Mouse (Mus musculus): ENCODE results near the gene Asb15. TPM values are rescaled to one million over a fixed set of nuclear protein-coding genes. Genes with fewer than 3 reads are reported as not detected.

Gene Asb15
- polyA plus RNA-seq, 1 experiment from 2014 or later: not detected

DNA sequence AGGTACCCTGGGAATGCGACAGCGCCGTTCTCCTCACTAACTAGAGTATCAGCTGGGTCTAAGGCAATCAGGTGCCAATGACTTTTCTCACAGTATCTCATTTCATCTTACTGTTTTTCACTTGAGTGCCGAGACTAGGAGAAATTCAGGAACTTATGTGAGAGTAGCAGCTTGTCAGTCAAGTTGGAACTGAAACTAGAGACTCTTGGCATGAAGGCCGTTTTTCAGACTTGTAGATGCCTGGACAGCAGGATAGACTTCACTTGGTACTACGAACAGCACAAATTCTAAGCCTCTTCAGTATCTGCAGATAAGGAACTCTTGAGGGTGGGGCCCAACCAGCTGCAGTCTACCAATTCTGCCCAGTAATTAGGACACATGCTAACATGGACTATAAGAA lies 72.2 kb downstream of the Asb15 start:
- ATAC-seq (replicated peaks): no peak
- 89% methylated on average over 6 of the region's 6 CpGs for whole genome bisulfite sequencing
- H3K9ac ChIP-seq (replicated peaks): no peak overlapping the region

DNA sequence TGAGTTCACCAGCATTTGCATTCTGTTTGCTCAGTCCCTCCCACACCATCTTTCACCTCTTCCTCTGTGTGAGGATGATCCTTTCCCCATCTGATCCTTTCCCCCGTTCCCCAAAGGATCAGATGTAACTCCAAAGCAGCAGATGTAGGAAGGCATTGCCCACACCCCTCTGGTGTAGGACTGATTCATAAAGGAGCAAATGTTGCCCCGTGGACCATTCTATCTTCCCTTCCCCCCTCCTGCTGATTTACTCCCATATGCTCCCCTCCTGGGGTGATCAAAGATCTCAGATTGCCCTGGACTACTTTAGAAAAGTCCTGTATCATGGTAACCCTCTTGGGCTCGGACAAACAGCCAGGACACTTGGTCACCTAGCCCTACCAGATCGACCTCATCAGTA lies 72.8 kb downstream of the Asb15 start:
- Histone ChIP-seq H3K4me2 (replicated peaks) (no peak overlapping the region), H3K27ac (replicated peaks) (no peak overlapping the region), H3K9me3 (no peaks in the 10 kb centered on the region), H3K4me3 (no peak overlapping the region), H3K36me3 (no peaks in the 10 kb centered on the region), H3K27me3 (no peaks in the 10 kb centered on the region), H3K9ac (replicated peaks) (no peak overlapping the region), H3K4me1 (no peaks in the 10 kb centered on the region)
- 77% methylated on average over 4 of the region's 4 CpGs for WGBS
- no peak for ATAC-seq (replicated peaks)

More for the DNA sequence above, 72.2 kb downstream of the Asb15 start:
- Histone ChIP-seq H3K4me2 (replicated peaks) (no peak overlapping the region), H3K4me3 (no peak overlapping the region), H3K9me3 (no peaks in the 10 kb centered on the region), H3K36me3 (no peaks in the 10 kb centered on the region), H3K4me1 (no peaks in the 10 kb centered on the region), H3K27me3 (no peaks in the 10 kb centered on the region), H3K27ac (replicated peaks) (no peak overlapping the region)

DNA sequence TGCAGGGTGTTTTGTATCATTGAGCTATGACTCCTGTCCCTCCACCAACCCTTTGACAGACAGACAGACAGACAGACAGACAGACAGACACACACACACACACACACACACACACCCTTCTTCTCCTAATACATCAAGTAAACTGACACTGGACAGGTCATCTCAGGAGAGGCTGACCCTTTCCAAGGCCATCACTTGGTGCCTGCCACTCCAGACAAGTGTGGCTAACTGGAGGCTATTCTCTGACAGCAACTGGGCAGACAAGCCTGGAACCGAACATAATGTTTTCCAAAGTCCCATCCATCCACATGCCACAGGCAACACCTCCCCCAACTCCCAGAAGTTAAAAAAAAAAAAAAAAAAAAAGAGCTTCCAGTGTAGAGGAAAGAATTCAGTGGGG lies 73.7 kb downstream of the Asb15 start:
- no peaks in the 10 kb centered on the region for H3K27me3 ChIP-seq
- H3K27ac ChIP-seq (replicated peaks): no peak overlapping the region
- H3K4me2 ChIP-seq (replicated peaks): no peak overlapping the region
- no peaks in the 10 kb centered on the region for H3K36me3 ChIP-seq
- no peak for ATAC-seq (replicated peaks)
- H3K9ac ChIP-seq (replicated peaks): no peak overlapping the region
- H3K4me1 ChIP-seq: no peaks in the 10 kb centered on the region
- whole genome bisulfite sequencing: 82% methylated on average over 1 of the region's 1 CpGs
- H3K9me3 ChIP-seq: no peaks in the 10 kb centered on the region
- H3K4me3 ChIP-seq: no peak overlapping the region

DNA sequence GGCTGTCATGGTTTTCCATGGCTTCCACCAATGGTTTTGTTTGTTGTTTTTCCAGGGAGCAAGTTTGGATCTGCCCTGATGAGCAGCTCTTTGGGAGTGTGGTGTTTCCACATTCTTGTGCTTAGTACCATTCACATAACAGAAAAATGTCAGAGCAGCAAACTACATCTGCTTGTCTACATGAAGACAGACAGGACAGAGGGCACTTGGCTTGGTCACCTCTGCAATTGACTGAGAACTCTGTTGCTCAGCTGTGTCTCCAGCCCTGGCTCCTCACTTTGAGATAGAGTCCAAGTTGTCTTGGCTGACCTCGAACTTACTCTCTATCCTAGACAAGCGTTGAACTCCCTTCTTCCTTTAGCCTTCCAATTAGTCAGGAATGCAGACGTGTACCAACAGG lies 74.4 kb downstream of the Asb15 start:
- Histone ChIP-seq H3K27ac (replicated peaks) (no peak overlapping the region), H3K9me3 (no peaks in the 10 kb centered on the region), H3K36me3 (no peaks in the 10 kb centered on the region), H3K4me2 (replicated peaks) (no peak overlapping the region), H3K4me1 (no peaks in the 10 kb centered on the region), H3K27me3 (no peaks in the 10 kb centered on the region), H3K9ac (replicated peaks) (no peak overlapping the region), H3K4me3 (no peak overlapping the region)
- no peak for ATAC-seq (replicated peaks)
- 73% methylated on average over 3 of the region's 3 CpGs for WGBS

DNA sequence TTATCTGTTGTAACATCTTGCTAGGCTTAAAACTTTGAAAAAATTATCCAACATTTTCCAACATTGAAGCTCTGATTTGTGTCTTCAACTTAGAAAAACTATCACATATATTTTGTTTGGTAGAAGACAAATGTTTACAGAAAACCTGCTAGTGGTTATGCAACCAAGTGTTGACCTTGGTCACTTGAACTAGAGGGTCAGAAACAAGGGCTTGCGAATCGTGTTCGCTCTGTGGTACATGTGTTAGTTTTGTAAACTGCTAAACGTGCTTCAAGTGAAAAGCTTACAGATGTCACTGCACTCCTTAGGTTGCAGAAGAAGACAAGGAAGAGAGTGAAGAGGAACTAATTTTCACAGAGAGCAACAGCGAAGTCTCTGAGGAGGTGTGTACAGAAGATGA lies 75.0 kb downstream of the Asb15 start:
- WGBS: 97% methylated on average over 5 of the region's 5 CpGs
- no peaks in the 10 kb centered on the region for H3K27me3 ChIP-seq
- no peaks in the 10 kb centered on the region for H3K36me3 ChIP-seq
- H3K4me2 ChIP-seq (replicated peaks): no peak overlapping the region
- H3K4me1 ChIP-seq: no peaks in the 10 kb centered on the region
- H3K4me3 ChIP-seq: no peak overlapping the region
- no peak overlapping the region for H3K27ac ChIP-seq (replicated peaks)
- no peak for ATAC-seq (replicated peaks)
- no peak overlapping the region for H3K9ac ChIP-seq (replicated peaks)
- no peaks in the 10 kb centered on the region for H3K9me3 ChIP-seq

DNA sequence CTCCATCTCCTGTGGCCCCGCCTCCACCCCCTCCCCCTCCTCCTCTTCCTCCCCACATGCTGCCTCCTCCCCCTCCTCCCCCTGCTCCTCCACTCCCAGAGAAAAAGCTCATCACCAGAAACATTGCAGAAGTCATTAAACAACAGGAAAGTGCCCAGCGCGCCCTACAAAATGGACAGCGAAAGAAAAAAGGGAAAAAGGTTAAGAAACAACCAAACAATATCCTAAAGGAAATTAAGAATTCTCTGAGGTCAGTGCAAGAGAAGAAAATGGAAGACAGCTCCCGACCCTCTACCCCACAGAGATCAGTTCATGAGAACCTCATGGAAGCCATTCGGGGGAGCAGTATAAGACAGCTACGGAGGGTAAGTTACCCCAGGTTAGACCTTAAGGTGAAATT lies 76.3 kb downstream of the Asb15 start:
- no peaks in the 10 kb centered on the region for H3K4me1 ChIP-seq
- ATAC-seq (replicated peaks): no peak
- H3K4me3 ChIP-seq: no peak overlapping the region
- H3K4me2 ChIP-seq (replicated peaks): no peak overlapping the region
- H3K27me3 ChIP-seq: no peaks in the 10 kb centered on the region
- 95% methylated on average over 7 of the region's 7 CpGs for WGBS
- H3K9me3 ChIP-seq: no peaks in the 10 kb centered on the region
- no peaks in the 10 kb centered on the region for H3K36me3 ChIP-seq
- H3K9ac ChIP-seq (replicated peaks): no peak overlapping the region
- H3K27ac ChIP-seq (replicated peaks): no peak overlapping the region

DNA sequence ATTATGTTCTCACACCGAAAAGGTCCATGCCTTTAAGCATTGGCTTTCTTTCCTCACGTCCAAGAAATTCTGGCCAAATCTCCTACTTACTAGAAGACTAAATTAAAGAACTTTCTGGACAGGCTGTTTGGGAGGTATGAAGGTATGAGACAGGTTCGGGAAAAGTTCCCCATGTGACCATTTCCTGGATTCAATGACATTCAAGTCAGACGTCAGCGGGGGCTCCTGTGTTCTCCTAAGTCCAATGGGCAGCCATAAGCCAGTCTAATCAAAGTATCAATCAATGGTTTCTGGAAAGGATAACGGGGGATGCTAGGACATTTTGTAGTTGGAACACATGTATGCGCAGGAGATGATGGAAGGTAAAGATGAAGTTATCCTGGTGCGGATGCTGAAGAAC lies 77.7 kb downstream of the Asb15 start:
- Histone ChIP-seq H3K4me2 (replicated peaks) (no peak overlapping the region), H3K4me3 (no peak overlapping the region), H3K27ac (replicated peaks) (no peak overlapping the region), H3K9me3 (no peaks in the 10 kb centered on the region), H3K4me1 (no peaks in the 10 kb centered on the region), H3K27me3 (no peaks in the 10 kb centered on the region), H3K36me3 (no peaks in the 10 kb centered on the region), H3K9ac (replicated peaks) (no peak overlapping the region)
- 93% methylated on average over 8 of the region's 8 CpGs for WGBS
- ATAC-seq (replicated peaks): no peak

DNA sequence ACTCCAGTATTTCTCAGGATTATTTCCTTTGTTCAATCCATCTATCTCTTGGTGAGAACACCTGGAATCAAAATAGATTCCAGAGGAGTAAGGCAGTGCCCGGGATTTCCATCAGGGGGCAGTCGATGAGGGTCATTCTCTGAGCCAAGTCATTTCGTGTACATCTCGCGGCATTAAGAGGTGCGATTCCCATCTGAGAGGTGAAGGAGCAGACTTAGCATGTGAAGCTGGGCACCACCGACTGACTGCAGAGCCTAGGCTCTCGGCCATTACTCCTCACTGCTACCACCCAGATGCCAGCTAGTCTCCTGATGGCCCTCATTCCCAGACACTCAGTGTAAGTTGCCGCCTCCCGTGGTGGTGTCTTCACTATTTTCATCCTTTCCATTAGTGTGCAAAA lies 78.6 kb downstream of the Asb15 start:
- H3K36me3 ChIP-seq: no peaks in the 10 kb centered on the region
- no peaks in the 10 kb centered on the region for H3K27me3 ChIP-seq
- ATAC-seq (replicated peaks): no peak
- no peak overlapping the region for H3K9ac ChIP-seq (replicated peaks)
- WGBS: 83% methylated on average over 10 of the region's 10 CpGs
- H3K4me3 ChIP-seq: no peak overlapping the region
- H3K4me1 ChIP-seq: no peaks in the 10 kb centered on the region
- H3K4me2 ChIP-seq (replicated peaks): no peak overlapping the region
- H3K9me3 ChIP-seq: no peaks in the 10 kb centered on the region
- H3K27ac ChIP-seq (replicated peaks): no peak overlapping the region

DNA sequence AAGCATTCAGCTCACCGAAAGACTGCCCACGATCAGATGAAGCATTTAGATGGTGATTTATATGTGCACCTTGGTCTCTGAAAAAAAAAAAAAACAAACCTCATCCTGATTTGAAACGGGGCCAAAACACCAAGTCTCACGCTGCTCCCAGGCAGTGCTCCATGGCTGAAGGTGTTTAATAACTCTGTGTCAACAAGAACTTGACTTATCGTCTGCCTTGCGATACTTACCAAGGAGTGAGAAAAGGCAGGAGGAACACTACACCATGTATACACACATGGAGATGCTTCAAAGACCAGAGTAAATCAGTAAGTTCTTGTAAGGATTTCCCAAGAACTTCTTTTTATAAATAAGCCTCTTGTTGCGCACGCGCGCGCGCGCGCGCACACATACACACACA lies 79.6 kb downstream of the Asb15 start:
- no peak overlapping the region for H3K4me2 ChIP-seq (replicated peaks)
- no peaks in the 10 kb centered on the region for H3K9me3 ChIP-seq
- no peak for ATAC-seq (replicated peaks)
- no peaks in the 10 kb centered on the region for H3K4me1 ChIP-seq
- H3K4me3 ChIP-seq: no peak overlapping the region
- WGBS: 91% methylated on average over 15 of the region's 15 CpGs
- H3K9ac ChIP-seq (replicated peaks): no peak overlapping the region
- no peaks in the 10 kb centered on the region for H3K36me3 ChIP-seq
- no peak overlapping the region for H3K27ac ChIP-seq (replicated peaks)
- H3K27me3 ChIP-seq: no peaks in the 10 kb centered on the region

DNA sequence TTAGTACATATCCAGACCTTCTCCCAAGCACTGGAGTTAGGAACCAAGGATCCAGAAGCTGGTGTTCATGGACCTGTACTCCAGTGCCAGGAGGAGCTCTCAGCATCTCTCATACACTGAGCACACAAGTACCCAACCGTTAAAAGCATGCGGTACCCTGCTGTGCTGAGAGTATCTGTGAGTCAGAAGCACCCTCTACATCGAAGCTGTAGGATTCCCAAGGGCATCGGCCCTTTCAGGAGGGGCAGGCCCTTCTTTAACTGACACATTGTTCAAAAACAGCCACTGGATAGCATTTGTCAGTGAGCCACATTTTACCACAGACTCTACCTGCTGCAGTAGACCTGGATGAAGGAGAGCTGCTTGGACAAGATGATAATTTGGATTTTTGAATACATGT lies 80.2 kb downstream of the Asb15 start:
- Histone ChIP-seq H3K36me3 (no peaks in the 10 kb centered on the region; the same call in 1 of the 2 replicates), H3K27ac (replicated peaks) (no peak overlapping the region), H3K4me2 (replicated peaks) (no peak overlapping the region), H3K4me3 (no peak overlapping the region), H3K4me1 (no peaks in the 10 kb centered on the region), H3K9ac (replicated peaks) (no peak overlapping the region), H3K27me3 (no peaks in the 10 kb centered on the region), H3K9me3 (no peaks in the 10 kb centered on the region)
- WGBS: 81% methylated on average over 4 of the region's 4 CpGs
- no peak for ATAC-seq (replicated peaks)

DNA sequence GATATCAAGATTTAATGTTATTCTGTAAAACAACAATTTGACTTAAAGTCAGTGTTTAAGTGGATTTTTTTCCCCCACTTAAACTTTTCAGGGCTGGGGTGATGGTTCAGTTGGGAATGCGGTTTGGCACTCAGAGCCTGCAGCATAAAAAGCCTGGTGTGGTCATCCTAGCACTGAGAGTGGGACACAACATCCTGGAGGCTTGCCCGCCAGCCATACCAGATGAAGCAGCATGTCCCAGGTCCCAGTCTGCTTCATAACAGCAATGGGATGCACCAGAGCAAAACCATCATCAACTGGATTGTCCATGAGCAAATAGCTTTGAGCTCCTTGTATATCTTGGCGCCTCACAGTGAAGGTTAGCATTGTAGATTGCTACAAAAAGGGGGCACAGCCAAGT lies 80.7 kb downstream of the Asb15 start:
- H3K4me2 ChIP-seq (replicated peaks): no peak overlapping the region
- H3K9me3 ChIP-seq: no peaks in the 10 kb centered on the region
- WGBS: 89% methylated on average over 3 of the region's 3 CpGs
- no peak overlapping the region for H3K4me3 ChIP-seq
- peaks cover 5% of the 10 kb centered on the region for H3K36me3 ChIP-seq
- H3K27ac ChIP-seq (replicated peaks): no peak overlapping the region
- no peaks in the 10 kb centered on the region for H3K27me3 ChIP-seq
- ATAC-seq (replicated peaks): no peak
- no peaks in the 10 kb centered on the region for H3K4me1 ChIP-seq
- no peak overlapping the region for H3K9ac ChIP-seq (replicated peaks)

DNA sequence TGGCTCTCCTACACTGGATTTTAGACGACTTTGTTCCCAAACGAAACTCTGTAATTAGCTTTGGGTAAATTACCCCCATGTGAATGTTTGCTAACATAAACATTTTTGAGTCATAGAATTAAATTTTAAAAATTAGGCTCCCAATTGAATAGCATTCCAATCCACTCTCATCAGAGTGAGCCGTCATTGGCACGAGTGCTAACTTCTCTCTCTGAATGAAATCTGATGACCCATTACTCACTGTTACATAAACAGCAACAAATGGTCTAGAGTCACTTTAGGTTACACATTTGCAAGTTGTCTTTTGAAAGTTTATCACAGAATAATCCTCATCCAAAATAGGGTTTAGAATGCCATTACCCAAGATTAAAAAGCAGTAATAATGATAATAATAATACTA lies 81.6 kb downstream of the Asb15 start:
- no peaks in the 10 kb centered on the region for H3K4me1 ChIP-seq
- 75% methylated on average over 4 of the region's 4 CpGs for WGBS
- no peak for ATAC-seq (replicated peaks)

DNA sequence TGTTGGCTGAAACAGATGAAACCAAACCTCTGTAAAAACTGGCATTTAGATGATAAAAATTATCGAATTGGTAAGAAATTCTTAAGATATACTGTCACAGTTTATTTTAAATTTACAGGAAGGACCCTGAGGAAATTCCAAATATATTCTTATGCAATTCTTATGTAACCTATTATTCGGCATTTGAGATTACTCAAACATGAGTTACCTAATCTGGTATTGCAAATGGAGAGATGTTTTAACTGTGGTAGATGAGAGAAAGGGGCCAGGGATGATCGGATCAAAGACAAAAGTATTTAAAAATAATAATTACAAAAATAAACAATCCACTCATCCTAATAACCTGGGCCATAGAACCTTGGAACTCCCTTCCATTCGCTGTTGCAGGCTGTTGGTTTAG lies 82.4 kb downstream of the Asb15 start:
- H3K4me2 ChIP-seq (replicated peaks): no peak overlapping the region
- 91% methylated on average over 4 of the region's 4 CpGs for WGBS
- no peak overlapping the region for H3K4me3 ChIP-seq
- H3K9me3 ChIP-seq: no peaks in the 10 kb centered on the region
- H3K4me1 ChIP-seq: no peaks in the 10 kb centered on the region
- no peaks in the 10 kb centered on the region for H3K27me3 ChIP-seq
- peaks cover 18% of the 10 kb centered on the region for H3K36me3 ChIP-seq
- no peak overlapping the region for H3K9ac ChIP-seq (replicated peaks)
- no peak for ATAC-seq (replicated peaks)
- no peak overlapping the region for H3K27ac ChIP-seq (replicated peaks)

More for the DNA sequence above, 81.6 kb downstream of the Asb15 start:
- Histone ChIP-seq H3K4me3 (no peak overlapping the region), H3K9ac (replicated peaks) (no peak overlapping the region), H3K27ac (replicated peaks) (no peak overlapping the region), H3K4me2 (replicated peaks) (no peak overlapping the region), H3K36me3 (peaks cover 11% of the 10 kb centered on the region), H3K9me3 (no peaks in the 10 kb centered on the region), H3K27me3 (no peaks in the 10 kb centered on the region)

All from forebrain, embryonic 15.5 days (tissue).